9 mouse cellular contexts compared by ENCODE assay signal in the genomic region with DNA sequence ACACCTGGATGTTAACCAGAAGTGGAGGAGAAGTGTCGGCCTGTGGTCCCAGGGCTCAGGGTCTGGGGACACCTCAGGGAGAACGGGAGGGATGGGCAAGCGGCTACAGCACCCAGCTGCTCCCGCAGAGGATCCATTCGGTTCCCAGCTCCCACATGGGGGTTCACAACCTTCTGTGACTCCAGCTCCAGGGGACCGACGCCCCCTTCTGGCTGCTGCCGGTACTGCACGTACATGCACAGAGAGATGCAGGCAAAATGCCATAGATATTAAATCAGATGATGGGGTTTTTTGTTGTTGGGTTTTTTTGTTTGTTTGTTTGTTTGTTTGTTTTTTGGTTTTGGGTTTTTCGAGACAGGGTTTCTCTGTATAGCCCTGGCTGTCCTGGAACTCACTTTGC. TPM values are rescaled to one million over a fixed set of nuclear protein-coding genes. Genes with fewer than 3 reads are reported as not detected.
DNase-seq lines count a peak whose midpoint lies in the region; ATAC-seq and TF ChIP-seq lines count a peak whose summit lies in the region.
"Had no signal": no experiment of that assay in that cellular context is flagged by ENCODE, and none has a peak within 500 bp of the region (broad histone marks: within the 10 kb centered on the region; RNA-seq: fewer than 3 reads in every experiment).

No protein-coding gene starts in this region.

- H3K4me2 ChIP-seq in hindbrain, postnatal 0 days (ENCODE audit: low read depth, low read length) = no peak overlapping the region
- no peak overlapping the region for H3K4me2 ChIP-seq in hindbrain, embryonic 11.5 days (replicated peaks; ENCODE audit: low read depth, low read length)
- H3K4me2 ChIP-seq: midbrain, embryonic 12.5 days had no signal

- no peaks in the 10 kb centered on the region for H3K27me3 ChIP-seq in hindbrain, postnatal 0 days (ENCODE audit: insufficient read depth, low read length)
- H3K27me3 ChIP-seq in hindbrain, embryonic 11.5 days (ENCODE audit: control insufficient read depth, insufficient read depth, low read length) = no peaks in the 10 kb centered on the region
- H3K27me3 ChIP-seq in testis, adult 2 months (ENCODE audit: control insufficient read depth, insufficient read depth, low read length) = no peaks in the 10 kb centered on the region

- no peak overlapping the region for H3K4me3 ChIP-seq in hindbrain, postnatal 0 days (ENCODE audit: low read length)
- no peak overlapping the region for H3K4me3 ChIP-seq in hindbrain, embryonic 11.5 days (ENCODE audit: low read depth, low read length)
- H3K4me3 ChIP-seq in bone marrow macrophage, adult 2 months (ENCODE audit: insufficient read depth, low read length) = no peak overlapping the region
- no peak overlapping the region for H3K4me3 ChIP-seq in testis, adult 2 months (ENCODE audit: control insufficient read depth, low read depth, low read length)

- peaks cover 28% of the 10 kb centered on the region for H3K36me3 ChIP-seq in hindbrain, postnatal 0 days (ENCODE audit: insufficient read depth, low read length)
- H3K36me3 ChIP-seq in hindbrain, embryonic 11.5 days (ENCODE audit: control insufficient read depth, insufficient read depth, low read length) = peaks cover 14% of the 10 kb centered on the region
- H3K36me3 ChIP-seq in testis, adult 2 months (ENCODE audit: control insufficient read depth, insufficient read depth, low read length) = no peaks in the 10 kb centered on the region

- no peak overlapping the region for H3K9ac ChIP-seq in hindbrain, postnatal 0 days (replicated peaks; ENCODE audit: low read length)
- H3K9ac ChIP-seq in hindbrain, embryonic 11.5 days (ENCODE audit: low read depth, low read length) = no peak overlapping the region
- H3K9ac ChIP-seq: midbrain, embryonic 12.5 days had no signal

- no peak for TF ChIP-seq POLR2A in bone marrow macrophage, adult 2 months (IDR thresholded peaks at IDR 0.05; ENCODE audit: borderline replicate concordance, low read depth, low read length)
- TF ChIP-seq POLR2A in testis, adult 2 months (IDR thresholded peaks at IDR 0.05; ENCODE audit: control insufficient read depth, low read depth, low read length) = no peak

- no peak for DNase-seq in hindbrain, postnatal 0 days (ENCODE audit: low spot score)
- no peak for DNase-seq in hindbrain, embryonic 11.5 days (ENCODE audit: low spot score)
- DNase-seq in spleen, postnatal 10 days (ENCODE audit: low spot score in 2 of 2) = peak; percentile 52 to 72
- DNase-seq in spleen, adult 12 weeks (ENCODE audit: low spot score) = no peak
- DNase-seq in heart, postnatal 25 days (ENCODE audit: low spot score) = no peak
- no peak for DNase-seq in layer of hippocampus, adult 8-10 months (ENCODE audit: low spot score in 2 of 2)

- TF ChIP-seq CTCF in hindbrain, postnatal 0 days (IDR thresholded peaks at IDR 0.05; ENCODE audit: low read depth) = peak; percentile 75
- peak; percentile 45 for TF ChIP-seq CTCF in bone marrow macrophage, adult 2 months (IDR thresholded peaks at IDR 0.05; ENCODE audit: low read depth, low read length)
- peak; percentile 92 for TF ChIP-seq CTCF in testis, adult 2 months (IDR thresholded peaks at IDR 0.05; ENCODE audit: control insufficient read depth, insufficient read depth, insufficient replicate concordance, low read depth, low read length)

- 49% methylated on average over 10 of the region's 10 CpGs for WGBS in hindbrain, postnatal 0 days
- WGBS in hindbrain, embryonic 11.5 days = 48% methylated on average over 10 of the region's 10 CpGs

- H3K4me1 ChIP-seq in hindbrain, postnatal 0 days (ENCODE audit: insufficient read depth, low read length) = no peaks in the 10 kb centered on the region
- H3K4me1 ChIP-seq in hindbrain, embryonic 11.5 days (replicated peaks; ENCODE audit: control insufficient read depth, insufficient read depth, low read length) = no peaks in the 10 kb centered on the region
- H3K4me1 ChIP-seq in bone marrow macrophage, adult 2 months (ENCODE audit: control insufficient read depth, insufficient read depth, low read length) = no peaks in the 10 kb centered on the region
- peaks cover 12% of the 10 kb centered on the region for H3K4me1 ChIP-seq in testis, adult 2 months (ENCODE audit: control insufficient read depth, insufficient read depth, low read length)

- H3K27ac ChIP-seq in hindbrain, postnatal 0 days = no peak overlapping the region
- H3K27ac ChIP-seq in hindbrain, embryonic 11.5 days (ENCODE audit: low read depth, low read length) = no peak overlapping the region
- no peak overlapping the region for H3K27ac ChIP-seq in bone marrow macrophage, adult 2 months (ENCODE audit: insufficient read depth, low read depth, low read length)
- H3K27ac ChIP-seq in testis, adult 2 months (ENCODE audit: control insufficient read depth, insufficient read depth, low read depth, low read length) = peak overlapping the region; percentile 24; the same call in 1 of the 2 replicates
- H3K27ac ChIP-seq: midbrain, embryonic 12.5 days had no signal

- intact Hi-C loops in heart, postnatal 25 days (cut with DNase I) = loop anchor here (2.0 to 10.0 kb wide), 2 partner anchors 59 to 203 kb away; a partner anchor contains a TSS

- no peak for ATAC-seq in hindbrain, postnatal 0 days
- no peak for ATAC-seq in hindbrain, embryonic 11.5 days (ENCODE audit: low FRiP score)

- no peaks in the 10 kb centered on the region for H3K9me3 ChIP-seq in hindbrain, postnatal 0 days (ENCODE audit: low read length)
- no peaks in the 10 kb centered on the region for H3K9me3 ChIP-seq in hindbrain, embryonic 11.5 days (ENCODE audit: control insufficient read depth, low read length)
- H3K9me3 ChIP-seq: midbrain, embryonic 12.5 days had no signal

RNA-seq across cellular contexts. Expression of a gene that starts 9.7 kb away (rescaled TPM):
- total RNA-seq in hindbrain, postnatal 0 days (2014; rRNA removed) = 129 and 145 TPM in 2 replicates
- 11.6 and 14.2 TPM in 2 replicates for polyA plus RNA-seq in hindbrain, postnatal 0 days (2015; fragmentation: Nextera tagmentation; extraction: Ambion mirVana)
- polyA plus RNA-seq in hindbrain, embryonic 11.5 days (2014; fragmentation: Nextera tagmentation; extraction: Ambion mirVana) = 13.4 and 14.7 TPM in 2 replicates
- polyA plus RNA-seq in bone marrow macrophage, adult 2 months (2012; ENCODE audit: insufficient read depth, insufficient read length, missing spikeins) = 5.8 and 8.3 TPM in 2 replicates
- polyA plus RNA-seq in testis, adult 2 months (2012; rRNA removed) = 596 and 686 TPM in 2 replicates
- 1 to 10 TPM; 7.5 to 8.8 TPM for total RNA-seq in heart, postnatal 25 days (2021)
- 10 to 100 TPM; 17.0 to 19.6 (median 18.3) TPM for total RNA-seq in layer of hippocampus, adult 8-10 months (2022)

RNA-seq across cellular contexts. Expression of a gene that starts 21.5 kb away (rescaled TPM):
- total RNA-seq in hindbrain, postnatal 0 days (2014; rRNA removed) = 15.7 and 18.3 TPM in 2 replicates
- 8.9 and 9.3 TPM in 2 replicates for polyA plus RNA-seq in hindbrain, postnatal 0 days (2015; fragmentation: Nextera tagmentation; extraction: Ambion mirVana)
- 0.11 and 0.14 TPM in 2 replicates for polyA plus RNA-seq in hindbrain, embryonic 11.5 days (2014; fragmentation: Nextera tagmentation; extraction: Ambion mirVana)
- not detected in 2 replicates for polyA plus RNA-seq in bone marrow macrophage, adult 2 months (2012; ENCODE audit: insufficient read depth, insufficient read length, missing spikeins)
- polyA plus RNA-seq in testis, adult 2 months (2012; rRNA removed) = 1.3 and 1.7 TPM in 2 replicates
- total RNA-seq in heart, postnatal 25 days (2021) = under 1 TPM; 0.18 to 0.36 TPM
- 10 to 100 TPM; 18.0 to 36.4 (median 30.4) TPM for total RNA-seq in layer of hippocampus, adult 8-10 months (2022)

RNA-seq across cellular contexts. Expression of a gene that starts 21.6 kb away (rescaled TPM):
- 48.2 and 50.4 TPM in 2 replicates for total RNA-seq in hindbrain, postnatal 0 days (2014; rRNA removed)
- 166 and 175 TPM in 2 replicates for polyA plus RNA-seq in hindbrain, postnatal 0 days (2015; fragmentation: Nextera tagmentation; extraction: Ambion mirVana)
- 227 and 240 TPM in 2 replicates for polyA plus RNA-seq in hindbrain, embryonic 11.5 days (2014; fragmentation: Nextera tagmentation; extraction: Ambion mirVana)
- polyA plus RNA-seq in bone marrow macrophage, adult 2 months (2012; ENCODE audit: insufficient read depth, insufficient read length, missing spikeins) = 55.6 and 58.2 TPM in 2 replicates
- polyA plus RNA-seq in testis, adult 2 months (2012; rRNA removed) = 135 and 153 TPM in 2 replicates
- total RNA-seq in heart, postnatal 25 days (2021) = 10 to 100 TPM; 85.2 to 88.9 TPM
- total RNA-seq in layer of hippocampus, adult 8-10 months (2022) = 100 to 1,000 TPM; 149 to 154 (median 150) TPM

RNA-seq across cellular contexts. Expression of a gene that starts 28.9 kb away (rescaled TPM):
- total RNA-seq in hindbrain, postnatal 0 days (2014; rRNA removed) = 369 and 391 TPM in 2 replicates
- 897 and 981 TPM in 2 replicates for polyA plus RNA-seq in hindbrain, postnatal 0 days (2015; fragmentation: Nextera tagmentation; extraction: Ambion mirVana)
- polyA plus RNA-seq in hindbrain, embryonic 11.5 days (2014; fragmentation: Nextera tagmentation; extraction: Ambion mirVana) = 466 and 480 TPM in 2 replicates
- 175 and 193 TPM in 2 replicates for polyA plus RNA-seq in bone marrow macrophage, adult 2 months (2012; ENCODE audit: insufficient read depth, insufficient read length, missing spikeins)
- 446 and 549 TPM in 2 replicates for polyA plus RNA-seq in testis, adult 2 months (2012; rRNA removed)
- 1,000 to 10,000 TPM; 1,983 to 2,045 TPM for total RNA-seq in heart, postnatal 25 days (2021)
- total RNA-seq in layer of hippocampus, adult 8-10 months (2022) = 100 to 1,000 TPM; 320 to 446 (median 390) TPM

RNA-seq across cellular contexts. Expression of a gene that starts 29.5 kb away (rescaled TPM):
- total RNA-seq in hindbrain, postnatal 0 days (2014; rRNA removed) = 0.18 and 1.0 TPM in 2 replicates
- polyA plus RNA-seq in hindbrain, postnatal 0 days (2015; fragmentation: Nextera tagmentation; extraction: Ambion mirVana) = 0.91 and 1.2 TPM in 2 replicates
- 0.54 and 0.70 TPM in 2 replicates for polyA plus RNA-seq in hindbrain, embryonic 11.5 days (2014; fragmentation: Nextera tagmentation; extraction: Ambion mirVana)
- polyA plus RNA-seq in bone marrow macrophage, adult 2 months (2012; ENCODE audit: insufficient read depth, insufficient read length, missing spikeins) = 7.6 and 8.8 TPM in 2 replicates
- polyA plus RNA-seq in testis, adult 2 months (2012; rRNA removed) = 3.3 and 4.1 TPM in 2 replicates
- total RNA-seq in heart, postnatal 25 days (2021) = 10 to 100 TPM; 68.4 to 71.7 TPM
- 1 to 10 TPM; 5.8 to 7.4 (median 6.7) TPM for total RNA-seq in layer of hippocampus, adult 8-10 months (2022)

Comparison
In these comparisons a context has a peak if more than half of its experiments do, and no peak if none do; other contexts are left out.
1. DNase-seq: peak in spleen, postnatal 10 days (2 of 2); none in hindbrain, postnatal 0 days (single experiment), hindbrain, embryonic 11.5 days (single experiment), spleen, adult 12 weeks (single experiment), heart, postnatal 25 days (single experiment) and layer of hippocampus, adult 8-10 months (0 of 2).
2. RNA of a gene that starts 9.7 kb away (polyA plus RNA-seq): 596 to 686 TPM in testis, adult 2 months; 13.4 to 14.7 TPM in hindbrain, embryonic 11.5 days, 11.6 to 14.2 TPM in hindbrain, postnatal 0 days and 5.8 to 8.3 TPM in bone marrow macrophage, adult 2 months; every median in the first group is over 10 times any median in the second.
3. Peak in every context shown above with its lines, with median percentiles within 50 percentile points of each other: CTCF ChIP-seq.